Mouse (Mus musculus): ENCODE results near the gene Wt1. TPM values are rescaled to one million over a fixed set of nuclear protein-coding genes. Genes with fewer than 3 reads are reported as not detected.

Wt1 gene
- polyA plus RNA-seq, 1 experiment from 2014 or later = 3.9 TPM

DNA sequence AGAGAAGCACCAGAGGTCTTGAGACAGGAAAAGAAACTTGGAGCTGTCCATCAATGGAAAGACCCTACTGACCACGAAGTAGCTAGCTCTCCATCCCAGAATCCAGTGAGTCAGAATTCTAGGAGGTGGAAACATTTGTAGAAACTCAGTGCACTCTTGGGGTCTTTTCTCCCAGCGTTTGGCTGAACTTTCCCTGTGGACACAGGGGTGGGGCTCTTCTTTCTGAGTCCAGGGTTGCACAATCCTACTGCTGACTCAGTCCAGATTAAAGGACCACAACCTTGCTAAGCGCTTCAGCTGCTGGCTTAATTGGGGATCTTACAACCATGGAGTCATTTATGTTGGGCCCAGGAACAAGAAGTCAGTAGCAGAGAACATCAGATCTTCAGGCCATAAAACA, 41.8 kb downstream of the Wt1 start:
- Histone ChIP-seq H3K27me3 (replicated peaks; ENCODE audit: control insufficient read depth, insufficient read depth, low read length) (no peaks in the 10 kb centered on the region), H3K27ac (ENCODE audit: low read depth, low read length) (no peak overlapping the region), H3K9me3 (ENCODE audit: control insufficient read depth) (no peaks in the 10 kb centered on the region), H3K4me1 (replicated peaks; ENCODE audit: control insufficient read depth, insufficient read depth, low read length) (no peaks in the 10 kb centered on the region), H3K4me3 (ENCODE audit: low read depth, low read length) (no peak overlapping the region), H3K9ac (ENCODE audit: low read depth, low read length) (no peak overlapping the region), H3K4me2 (replicated peaks; ENCODE audit: low read depth) (no peak overlapping the region), H3K36me3 (ENCODE audit: control insufficient read depth, insufficient read depth) (no peaks in the 10 kb centered on the region)
- TF ChIP-seq CTCF (IDR thresholded peaks at IDR 0.05; ENCODE audit: low read depth) = no peak
- ATAC-seq = no peak
- WGBS = 77% methylated on average over 3 of the region's 3 CpGs

- no peak overlapping the region for H3K4me2 ChIP-seq (replicated peaks; ENCODE audit: low read depth)
- 69% methylated on average over 2 of the region's 2 CpGs for WGBS
- no peaks in the 10 kb centered on the region for H3K36me3 ChIP-seq (ENCODE audit: control insufficient read depth, insufficient read depth)
- H3K9me3 ChIP-seq (ENCODE audit: control insufficient read depth) = no peaks in the 10 kb centered on the region
- no peak overlapping the region for H3K4me3 ChIP-seq (ENCODE audit: low read depth, low read length)
- no peak overlapping the region for H3K9ac ChIP-seq (ENCODE audit: low read depth, low read length)
- H3K27me3 ChIP-seq (replicated peaks; ENCODE audit: control insufficient read depth, insufficient read depth, low read length) = no peaks in the 10 kb centered on the region
- no peaks in the 10 kb centered on the region for H3K4me1 ChIP-seq (replicated peaks; ENCODE audit: control insufficient read depth, insufficient read depth, low read length)
- no peak for TF ChIP-seq CTCF (IDR thresholded peaks at IDR 0.05; ENCODE audit: low read depth)
- H3K27ac ChIP-seq (ENCODE audit: low read depth, low read length) = no peak overlapping the region
- ATAC-seq = no peak
These were observed 47.9 kb downstream of the Wt1 start for GRCm38 (mm10) chr2:105174254-105174653.

DNA sequence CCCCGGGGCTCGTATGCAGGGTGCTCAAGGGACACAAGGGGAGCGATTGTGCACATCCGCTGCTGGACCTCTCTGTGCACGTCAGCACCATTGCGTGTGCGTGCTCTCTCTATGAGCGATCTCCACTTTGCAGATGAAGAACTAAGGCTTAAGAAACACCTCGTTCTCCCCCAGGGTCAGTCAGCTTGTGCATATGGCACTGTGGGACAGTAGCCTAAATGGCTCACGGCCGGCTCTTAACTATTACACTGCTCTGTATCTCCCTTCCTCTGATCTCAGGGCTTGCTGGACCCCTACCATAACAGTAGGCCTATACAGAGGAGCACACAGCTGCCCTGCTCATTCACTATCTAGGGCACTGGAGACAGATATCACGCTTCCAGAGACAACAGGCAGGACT, 52.5 kb downstream of the Wt1 start:
- Histone ChIP-seq H3K36me3 (ENCODE audit: control insufficient read depth, insufficient read depth) (no peaks in the 10 kb centered on the region), H3K9me3 (ENCODE audit: control insufficient read depth) (no peaks in the 10 kb centered on the region), H3K4me3 (ENCODE audit: low read depth, low read length) (no peak overlapping the region), H3K4me2 (replicated peaks; ENCODE audit: low read depth) (no peak overlapping the region), H3K27ac (ENCODE audit: low read depth, low read length) (no peak overlapping the region), H3K27me3 (replicated peaks; ENCODE audit: control insufficient read depth, insufficient read depth, low read length) (no peaks in the 10 kb centered on the region), H3K4me1 (replicated peaks; ENCODE audit: control insufficient read depth, insufficient read depth, low read length) (no peaks in the 10 kb centered on the region), H3K9ac (ENCODE audit: low read depth, low read length) (no peak overlapping the region)
- no peak for ATAC-seq
- 86% methylated on average over 12 of the region's 12 CpGs for WGBS
- no peak for TF ChIP-seq CTCF (IDR thresholded peaks at IDR 0.05; ENCODE audit: low read depth)

DNA sequence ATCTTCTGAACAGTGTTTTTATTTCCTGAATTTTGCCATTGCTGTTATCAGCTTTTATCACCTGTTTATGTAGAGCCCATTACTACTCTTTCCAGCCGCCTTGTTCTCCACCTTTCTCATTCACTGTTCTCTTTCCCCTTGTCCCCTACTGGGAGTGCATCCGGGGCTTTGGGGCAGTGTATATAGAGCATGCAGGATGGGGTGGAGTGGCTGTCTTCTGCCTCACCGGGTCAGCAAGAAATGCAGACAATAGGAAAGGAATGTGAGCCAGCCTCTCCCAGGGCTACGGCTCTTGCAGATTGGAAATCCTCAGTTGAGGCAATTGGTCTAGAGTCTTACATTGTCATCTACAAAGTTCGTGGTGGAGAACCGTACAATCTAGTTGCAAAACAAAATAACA, 56.2 kb downstream of the Wt1 start:
- no peak overlapping the region for H3K9ac ChIP-seq (ENCODE audit: low read depth, low read length)
- H3K4me1 ChIP-seq (replicated peaks; ENCODE audit: control insufficient read depth, insufficient read depth, low read length) = no peaks in the 10 kb centered on the region
- H3K4me3 ChIP-seq (ENCODE audit: low read depth, low read length) = no peak overlapping the region
- H3K36me3 ChIP-seq (ENCODE audit: control insufficient read depth, insufficient read depth) = no peaks in the 10 kb centered on the region
- ATAC-seq = no peak
- H3K4me2 ChIP-seq (replicated peaks; ENCODE audit: low read depth) = no peak overlapping the region
- no peaks in the 10 kb centered on the region for H3K9me3 ChIP-seq (ENCODE audit: control insufficient read depth)
- H3K27me3 ChIP-seq (replicated peaks; ENCODE audit: control insufficient read depth, insufficient read depth, low read length) = no peaks in the 10 kb centered on the region
- 34% methylated on average over 6 of the region's 6 CpGs for WGBS
- H3K27ac ChIP-seq (ENCODE audit: low read depth, low read length) = no peak overlapping the region
- TF ChIP-seq CTCF (IDR thresholded peaks at IDR 0.05; ENCODE audit: low read depth) = no peak

GRCm38 (mm10) chr2:105185140-105185539, 58.8 kb downstream of the Wt1 start:
- Histone ChIP-seq H3K9me3 (ENCODE audit: control insufficient read depth) (no peaks in the 10 kb centered on the region), H3K4me1 (replicated peaks; ENCODE audit: control insufficient read depth, insufficient read depth, low read length) (no peaks in the 10 kb centered on the region), H3K36me3 (ENCODE audit: control insufficient read depth, insufficient read depth) (no peaks in the 10 kb centered on the region), H3K27me3 (replicated peaks; ENCODE audit: control insufficient read depth, insufficient read depth, low read length) (no peaks in the 10 kb centered on the region), H3K4me2 (replicated peaks; ENCODE audit: low read depth) (no peak overlapping the region), H3K9ac (ENCODE audit: low read depth, low read length) (no peak overlapping the region), H3K27ac (ENCODE audit: low read depth, low read length) (no peak overlapping the region), H3K4me3 (ENCODE audit: low read depth, low read length) (no peak overlapping the region)
- TF ChIP-seq CTCF (IDR thresholded peaks at IDR 0.05; ENCODE audit: low read depth) = no peak
- 86% methylated on average over 3 of the region's 3 CpGs for WGBS
- ATAC-seq = no peak

DNA sequence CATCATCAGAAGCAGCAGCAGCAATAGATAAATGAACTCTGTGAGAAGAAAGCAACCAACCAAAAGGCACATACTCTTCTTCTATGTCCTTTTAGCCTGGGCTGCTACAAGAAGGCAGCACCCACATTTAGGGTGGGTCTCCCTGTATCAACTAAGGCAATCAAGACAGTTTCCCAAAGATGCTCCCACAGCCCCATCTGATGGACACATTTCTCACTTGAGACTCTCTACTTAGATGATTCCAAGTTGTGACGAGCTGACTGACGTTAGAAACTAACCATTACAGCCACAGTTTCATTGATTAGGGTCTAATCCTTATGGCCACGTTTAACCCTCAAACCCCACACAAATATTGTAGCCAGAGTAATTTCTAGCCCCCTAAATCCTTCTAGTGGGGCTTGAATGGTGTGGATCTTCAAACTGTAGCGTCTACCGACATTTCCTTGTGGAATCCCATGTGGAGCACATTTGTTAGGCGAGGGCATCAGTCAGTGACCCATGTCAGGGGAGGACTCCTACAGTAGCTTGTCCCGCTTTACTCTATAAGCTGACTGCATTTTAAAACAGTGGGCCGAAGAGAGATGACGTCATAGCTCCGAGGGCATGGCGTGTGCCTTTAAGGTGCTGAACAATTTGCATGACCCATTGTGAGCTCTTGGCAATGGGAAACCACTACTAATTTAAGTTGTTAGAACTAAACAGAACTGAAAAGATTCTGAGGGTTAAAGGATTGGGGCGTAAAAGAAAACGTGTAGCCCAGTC, 59.6 kb downstream of the Wt1 start:
- no peaks in the 10 kb centered on the region for H3K27me3 ChIP-seq (replicated peaks; ENCODE audit: control insufficient read depth, insufficient read depth, low read length)
- H3K9ac ChIP-seq (ENCODE audit: low read depth, low read length) = no peak overlapping the region
- TF ChIP-seq CTCF (IDR thresholded peaks at IDR 0.05; ENCODE audit: low read depth) = peak; percentile 18; the same call in 1 of the 2 replicates
- no peaks in the 10 kb centered on the region for H3K4me1 ChIP-seq (replicated peaks; ENCODE audit: control insufficient read depth, insufficient read depth, low read length)
- WGBS = 81% methylated on average over 13 of the region's 13 CpGs
- H3K4me3 ChIP-seq (ENCODE audit: low read depth, low read length) = no peak overlapping the region
- H3K36me3 ChIP-seq (ENCODE audit: control insufficient read depth, insufficient read depth) = no peaks in the 10 kb centered on the region
- H3K27ac ChIP-seq (ENCODE audit: low read depth, low read length) = no peak overlapping the region
- no peak overlapping the region for H3K4me2 ChIP-seq (replicated peaks; ENCODE audit: low read depth)
- ATAC-seq = no peak
- H3K9me3 ChIP-seq (ENCODE audit: control insufficient read depth) = no peaks in the 10 kb centered on the region

Data from intestine, postnatal 0 days (tissue).